Mouse (Mus musculus): Measurements from ENCODE around the gene Lmx1b. TPM values are rescaled to one million over a fixed set of nuclear protein-coding genes. Genes with fewer than 3 reads are reported as not detected.

Gene Lmx1b
- total RNA-seq, 2 experiments from 2014 or later = 0.22 to 0.31 TPM

GRCm38 (mm10) chr2:33546051-33546450 is 94.3 kb downstream of the Lmx1b start:
- no peak for DNase-seq (ENCODE audit: extremely low spot score in 1 of 2, low spot score in 1 of 2)

- no peak for DNase-seq (ENCODE audit: extremely low spot score in 1 of 2, low spot score in 1 of 2)
Observed at GRCm38 (mm10) chr2:33544781-33545566, 95.3 kb downstream of the Lmx1b start.

- DNase-seq (ENCODE audit: extremely low spot score in 1 of 2, low spot score in 1 of 2) = no peak
Observed at GRCm38 (mm10) chr2:33544203-33544762, 96.0 kb downstream of the Lmx1b start.

GRCm38 (mm10) chr2:33543429-33544202 is 96.7 kb downstream of the Lmx1b start:
- DNase-seq (ENCODE audit: extremely low spot score in 1 of 2, low spot score in 1 of 2) = peak; percentile 45 to 66

- peak; percentile 58 to 89 for DNase-seq (ENCODE audit: extremely low spot score in 1 of 2, low spot score in 1 of 2)
Observed at GRCm38 (mm10) chr2:33542696-33543428, 97.4 kb downstream of the Lmx1b start.

- no peak for DNase-seq (ENCODE audit: extremely low spot score in 1 of 2, low spot score in 1 of 2)
Observed at GRCm38 (mm10) chr2:33525274-33526055, 114.8 kb downstream of the Lmx1b start.

GRCm38 (mm10) chr2:33515856-33516255 is 124.5 kb downstream of the Lmx1b start:
- DNase-seq (ENCODE audit: extremely low spot score in 1 of 2, low spot score in 1 of 2) = no peak

- no peak for DNase-seq (ENCODE audit: extremely low spot score in 1 of 2, low spot score in 1 of 2)
Observed at GRCm38 (mm10) chr2:33515431-33515830, 124.9 kb downstream of the Lmx1b start.

Other genes with a start within 250 kb of the Lmx1b start
- gene Zbtb34, start 209.2 kb downstream of the Lmx1b start, total RNA-seq (2021) = 10 to 100 TPM; 11.7 to 13.3 TPM
- 10 to 100 TPM; 28.0 to 28.6 TPM for gene Zbtb43, start 172.0 kb downstream of the Lmx1b start, total RNA-seq (2021)
- gene Mvb12b, start 247.4 kb upstream of the Lmx1b start, total RNA-seq (2021) = 10 to 100 TPM; 90.6 to 99.8 TPM

All from layer of hippocampus, postnatal 25 days (tissue).